Comparison of ENCODE assay signal across 15 mouse cellular contexts in the genomic region with DNA sequence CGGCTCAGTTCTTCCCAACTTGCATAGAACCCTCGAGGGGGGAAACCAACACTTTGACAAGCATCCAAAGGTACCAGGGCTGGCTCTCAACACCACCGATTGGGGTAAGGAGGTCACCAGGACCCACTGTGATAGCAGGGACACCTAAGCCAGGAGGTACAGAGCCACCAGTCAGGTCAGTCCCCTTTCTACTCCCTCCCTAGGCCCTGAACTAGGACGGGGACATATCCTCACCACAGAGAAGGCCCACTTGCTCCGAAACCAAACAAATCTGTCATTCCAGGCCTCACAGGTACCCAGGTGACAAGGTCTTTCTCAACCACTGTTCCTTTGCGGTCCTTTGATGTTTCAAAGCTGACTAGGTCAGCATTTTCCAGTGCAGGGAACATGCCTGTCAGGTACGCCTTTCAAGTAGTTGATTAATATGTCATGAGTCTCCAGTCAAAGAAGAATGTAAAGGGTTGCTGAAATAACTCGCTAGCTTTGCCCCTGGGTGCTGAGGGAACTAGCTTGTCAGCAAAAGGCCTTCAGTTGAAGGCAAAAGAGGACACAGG.
DNase-seq lines count a peak whose midpoint lies in the region; ATAC-seq and TF ChIP-seq lines count a peak whose summit lies in the region.
"Had no signal": no experiment of that assay in that cellular context is flagged by ENCODE, and none has a peak within 500 bp of the region (broad histone marks: within the 10 kb centered on the region; RNA-seq: fewer than 3 reads in every experiment).

No protein-coding gene starts in this region.

- no peak overlapping the region for H3K4me3 ChIP-seq in heart, embryonic 13.5 days
- H3K4me3 ChIP-seq in lung, embryonic 16.5 days (ENCODE audit: low read length), result no peak overlapping the region
- no peak overlapping the region for H3K4me3 ChIP-seq in heart, postnatal 0 days (ENCODE audit: low read depth, low read length)
- H3K4me3 ChIP-seq in stomach, postnatal 0 days (ENCODE audit: low read depth, low read length), result no peak overlapping the region

- TF ChIP-seq EP300 in heart, postnatal 0 days (IDR thresholded peaks at IDR 0.05; ENCODE audit: low read depth), result no peak
- TF ChIP-seq EP300 in stomach, postnatal 0 days (optimal IDR thresholded peaks at IDR 0.05), result peak; percentile 44

- no peak for ATAC-seq in heart, embryonic 13.5 days (ENCODE audit: extremely low read depth, insufficient number of reproducible peaks, low FRiP score, low TSS enrichment)
- ATAC-seq in lung, embryonic 16.5 days (ENCODE audit: low read depth), result peak; percentile 18
- ATAC-seq in heart, postnatal 0 days (ENCODE audit: insufficient read depth, low read depth), result no peak
- ATAC-seq in stomach, postnatal 0 days (ENCODE audit: low FRiP score, low TSS enrichment), result no peak; the same call in 1 of the 2 replicates
- ATAC-seq: hindbrain, embryonic 16.5 days; Patski had no signal

- DNase-seq in heart, adult 18-20 months, result no peak
- DNase-seq in lung, postnatal 14 days, result no peak
- DNase-seq in heart, postnatal 0 days (ENCODE audit: low spot score), result no peak
- DNase-seq in stomach, postnatal 0 days (ENCODE audit: low spot score), result no peak
- no peak for DNase-seq in right cerebral cortex, postnatal 36 days (ENCODE audit: low spot score in 2 of 2)
- DNase-seq: adrenal gland, postnatal 10 days; retina, postnatal 1 day; thymus, postnatal 14 days had no signal

- no peak overlapping the region for H3K4me2 ChIP-seq in heart, embryonic 13.5 days
- no peak overlapping the region for H3K4me2 ChIP-seq in lung, embryonic 16.5 days (ENCODE audit: low read depth, low read length)
- H3K4me2 ChIP-seq in heart, postnatal 0 days (ENCODE audit: low read depth, low read length), result no peak overlapping the region
- no peak overlapping the region for H3K4me2 ChIP-seq in stomach, postnatal 0 days (replicated peaks; ENCODE audit: low read depth)
- H3K4me2 ChIP-seq: midbrain, embryonic 11.5 days had no signal

- no peaks in the 10 kb centered on the region for H3K9me3 ChIP-seq in heart, embryonic 13.5 days
- no peaks in the 10 kb centered on the region for H3K9me3 ChIP-seq in lung, embryonic 16.5 days (ENCODE audit: control insufficient read depth, low read length)
- no peaks in the 10 kb centered on the region for H3K9me3 ChIP-seq in heart, postnatal 0 days (replicated peaks; ENCODE audit: control insufficient read depth, low read length)
- H3K9me3 ChIP-seq in stomach, postnatal 0 days (ENCODE audit: control insufficient read depth, low read length), result no peaks in the 10 kb centered on the region

- no peak overlapping the region; the same call in 1 of the 2 replicates for H3K9ac ChIP-seq in heart, embryonic 13.5 days
- H3K9ac ChIP-seq in lung, embryonic 16.5 days (ENCODE audit: low read length), result no peak overlapping the region
- H3K9ac ChIP-seq in heart, postnatal 0 days (replicated peaks; ENCODE audit: low read depth, low read length), result no peak overlapping the region
- no peak overlapping the region for H3K9ac ChIP-seq in stomach, postnatal 0 days (ENCODE audit: low read length)
- H3K9ac ChIP-seq: liver, embryonic 14.5 days had no signal

- no peaks in the 10 kb centered on the region for H3K36me3 ChIP-seq in heart, embryonic 13.5 days
- H3K36me3 ChIP-seq in lung, embryonic 16.5 days (ENCODE audit: control insufficient read depth, insufficient read depth, low read length), result no peaks in the 10 kb centered on the region
- no peaks in the 10 kb centered on the region for H3K36me3 ChIP-seq in heart, postnatal 0 days (replicated peaks; ENCODE audit: control insufficient read depth, insufficient read depth, low read length)
- H3K36me3 ChIP-seq in stomach, postnatal 0 days (ENCODE audit: control insufficient read depth, insufficient read depth, low read length), result no peaks in the 10 kb centered on the region

- H3K27ac ChIP-seq in heart, embryonic 13.5 days (replicated peaks), result peak overlapping the region; percentile 60
- H3K27ac ChIP-seq in lung, embryonic 16.5 days (ENCODE audit: low read length), result peak overlapping the region; percentile 84
- peak overlapping the region; percentile 53 for H3K27ac ChIP-seq in heart, postnatal 0 days (ENCODE audit: low read depth)
- peak overlapping the region; percentile 70 for H3K27ac ChIP-seq in stomach, postnatal 0 days (replicated peaks)
- H3K27ac ChIP-seq: liver, embryonic 14.5 days had no signal

- H3K27me3 ChIP-seq in heart, embryonic 13.5 days (replicated peaks), result no peaks in the 10 kb centered on the region
- H3K27me3 ChIP-seq in lung, embryonic 16.5 days (ENCODE audit: control insufficient read depth, insufficient read depth, low read depth, low read length), result no peaks in the 10 kb centered on the region
- H3K27me3 ChIP-seq in heart, postnatal 0 days (ENCODE audit: control insufficient read depth, insufficient read depth, low read length), result no peaks in the 10 kb centered on the region
- H3K27me3 ChIP-seq in stomach, postnatal 0 days (ENCODE audit: control insufficient read depth, insufficient read depth, low read length), result no peaks in the 10 kb centered on the region
- H3K27me3 ChIP-seq: CH12.LX, Patski had no signal

- peaks cover 74% of the 10 kb centered on the region for H3K4me1 ChIP-seq in heart, embryonic 13.5 days
- peaks cover 52% of the 10 kb centered on the region for H3K4me1 ChIP-seq in lung, embryonic 16.5 days (replicated peaks; ENCODE audit: control insufficient read depth, insufficient read depth, low read length)
- peaks cover 53% of the 10 kb centered on the region for H3K4me1 ChIP-seq in heart, postnatal 0 days (ENCODE audit: control insufficient read depth, insufficient read depth)
- peaks cover 12% of the 10 kb centered on the region for H3K4me1 ChIP-seq in stomach, postnatal 0 days (replicated peaks; ENCODE audit: control insufficient read depth, insufficient read depth)

- TF ChIP-seq CTCF in heart, postnatal 0 days (IDR thresholded peaks at IDR 0.05; ENCODE audit: low read depth), result no peak
- TF ChIP-seq CTCF in stomach, postnatal 0 days (IDR thresholded peaks at IDR 0.05; ENCODE audit: low read depth), result no peak

- 61% methylated on average over 8 of the region's 8 CpGs for whole genome bisulfite sequencing in heart, embryonic 13.5 days
- 53% methylated on average over 8 of the region's 8 CpGs for WGBS in lung, embryonic 16.5 days
- WGBS in heart, postnatal 0 days, result 52% methylated on average over 8 of the region's 8 CpGs
- WGBS in stomach, postnatal 0 days, result 61% methylated on average over 8 of the region's 8 CpGs
